Mouse (Mus musculus) lung, embryonic 16.5 days (tissue): ENCODE results near the gene Pxmp2. TPM values are rescaled to one million over a fixed set of nuclear protein-coding genes. Genes with fewer than 3 reads are reported as not detected.

ENCODE experiments used
- polyA plus RNA-seq: library from polyadenylated mRNA; unstranded; fragments of >200 nt; fragmentation: Nextera tagmentation; extraction: Ambion mirVana; gene quantifications from 2 replicates; pipeline ENCODE4 v1.2.1, GENCODE M21; 2015

The Pxmp2 gene
- polyA plus RNA-seq, 1 experiment from 2014 or later: 12.0 TPM

Other genes with a start within 250 kb of the Pxmp2 start
- gene Gm17655, start 213.7 kb downstream of the Pxmp2 start, polyA plus RNA-seq: 4.8 and 6.0 TPM in 2 replicates
- gene Gm35315, start 191.8 kb downstream of the Pxmp2 start, polyA plus RNA-seq: 1.4 and 1.6 TPM in 2 replicates
- 3.0 and 3.9 TPM in 2 replicates for gene Plcxd1, start 186.2 kb downstream of the Pxmp2 start, polyA plus RNA-seq
- gene Gtpbp6, start 178.0 kb downstream of the Pxmp2 start, polyA plus RNA-seq: 34.6 and 34.8 TPM in 2 replicates
- gene Zfp605, start 176.1 kb downstream of the Pxmp2 start, polyA plus RNA-seq: 3.6 and 3.7 TPM in 2 replicates
- 41.0 and 43.4 TPM in 2 replicates for gene Chfr, start 150.3 kb downstream of the Pxmp2 start, polyA plus RNA-seq
- gene Golga3, start 109.5 kb downstream of the Pxmp2 start, polyA plus RNA-seq: 18.2 and 18.4 TPM in 2 replicates
- gene Ankle2, start 55.2 kb downstream of the Pxmp2 start, polyA plus RNA-seq: 20.9 and 23.9 TPM in 2 replicates
- 51.3 and 52.9 TPM in 2 replicates for gene Pgam5, start 16.3 kb downstream of the Pxmp2 start, polyA plus RNA-seq
- 28.7 and 30.7 TPM in 2 replicates for gene Pole, start 120 bp upstream of the Pxmp2 start, polyA plus RNA-seq
- 15.5 and 17.2 TPM in 2 replicates for gene P2rx2, start 57.0 kb upstream of the Pxmp2 start, polyA plus RNA-seq
- gene Lrcol1, start 58.5 kb upstream of the Pxmp2 start, polyA plus RNA-seq: 1.9 and 2.9 TPM in 2 replicates
- 5.2 and 5.5 TPM in 2 replicates for gene Fbrsl1, start 162.3 kb upstream of the Pxmp2 start, polyA plus RNA-seq